Mouse (Mus musculus): ENCODE data around the gene Trim26. TPM values are rescaled to one million over a fixed set of nuclear protein-coding genes. Genes with fewer than 3 reads are reported as not detected.
A peak's percentile ranks its signal among the peaks of the same experiment; 100 is the strongest.

Trim26 gene
- total RNA-seq, 4 experiments from 2014 or later: 23.1 to 26.2 (median 24.2) TPM

DNA sequence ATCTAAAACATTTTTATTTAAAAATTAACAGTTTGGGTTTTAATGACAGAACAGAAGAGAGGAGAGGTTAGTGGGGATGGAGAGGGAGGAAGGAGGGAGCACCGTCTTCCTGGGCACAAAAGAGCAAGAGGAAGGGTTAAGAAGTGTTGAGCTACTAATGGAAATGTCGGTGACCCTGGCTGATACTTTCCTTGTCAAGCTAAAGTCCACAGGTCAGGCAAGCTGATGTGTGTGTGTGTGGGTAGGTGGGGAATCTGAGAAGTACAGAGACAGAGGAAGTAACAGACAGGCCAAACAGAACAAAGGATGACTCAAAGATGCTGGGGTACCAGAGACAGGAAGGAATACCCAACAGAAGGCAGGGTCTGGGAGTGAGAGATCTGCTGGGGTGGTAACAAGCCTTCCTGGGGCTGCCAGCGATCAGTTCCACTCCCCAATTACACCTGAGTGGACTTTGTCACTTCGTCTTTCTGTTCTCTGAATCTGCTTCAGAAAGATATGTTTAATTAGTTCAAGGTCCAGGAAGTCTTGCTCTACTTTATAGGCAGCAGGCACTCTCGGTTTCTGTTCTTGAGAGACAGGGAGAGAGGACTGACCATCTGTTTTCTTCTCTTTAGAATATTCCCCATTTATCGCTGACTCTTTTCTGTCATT, 60.7 kb downstream of the Trim26 start, which contains the start of gene Trim31:
Gene Trim31 (plus strand): TSS at position 567 of the 654 bp plus-strand sequence.
- DNase-seq (ENCODE audit: low spot score in 2 of 2): no peak

DNA sequence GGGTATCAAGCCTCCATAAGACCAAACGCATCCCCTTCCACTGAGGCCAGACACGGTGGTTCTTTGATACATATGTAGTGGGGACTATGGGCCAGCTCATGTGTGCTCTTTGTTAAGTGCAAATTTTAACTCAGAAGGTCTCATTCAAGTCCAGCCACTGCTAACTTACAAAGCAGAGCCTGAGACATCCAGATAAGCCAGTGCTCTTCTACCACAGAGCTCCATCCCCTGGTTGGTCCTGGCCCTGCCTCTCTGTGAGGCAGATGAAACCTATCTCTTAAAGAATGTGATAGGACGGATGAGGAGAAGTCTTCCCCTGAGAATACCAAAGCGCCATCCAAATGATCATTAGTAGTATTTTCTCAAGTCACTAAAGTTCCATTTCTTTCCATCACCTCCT, 62.4 kb downstream of the Trim26 start:
- no peak for DNase-seq (ENCODE audit: low spot score in 2 of 2)

- peak in 1 of 2 experiments; percentile 54 for DNase-seq (ENCODE audit: low spot score in 2 of 2)
These were observed 63.1 kb downstream of the Trim26 start for GRCm38 (mm10) chr17:36900001-36900400.

DNA sequence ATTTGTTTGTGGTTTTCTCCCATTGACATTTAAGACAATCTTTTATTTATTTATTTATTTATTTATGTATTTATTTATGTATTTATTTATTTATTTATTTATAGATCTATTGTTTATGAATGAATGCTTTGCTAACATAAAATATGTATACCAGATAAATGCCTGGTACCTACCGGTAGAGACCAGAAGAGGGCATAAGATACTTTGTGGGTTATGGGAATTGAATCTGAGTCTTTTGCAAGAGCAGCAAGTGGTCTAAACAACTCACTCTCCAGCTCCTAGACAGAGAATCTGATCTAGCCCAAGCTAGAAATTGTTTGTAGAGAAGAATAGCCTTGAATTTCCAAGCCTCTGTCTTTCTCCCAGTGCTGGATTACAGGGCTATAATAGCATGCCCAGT, 63.8 kb downstream of the Trim26 start:
- DNase-seq (ENCODE audit: low spot score in 2 of 2): no peak

- DNase-seq (ENCODE audit: low spot score in 2 of 2): no peak
These were observed 66.7 kb downstream of the Trim26 start for GRCm38 (mm10) chr17:36903651-36904050.

- DNase-seq (ENCODE audit: low spot score in 2 of 2): no peak
These were observed 71.3 kb downstream of the Trim26 start for GRCm38 (mm10) chr17:36908235-36908634.

Other genes starting within 250 kb of the Trim26 start
- gene H2-M9, start 194.5 kb upstream of the Trim26 start, total RNA-seq (2022): not detected
- gene H2-M1, start 164.9 kb upstream of the Trim26 start, total RNA-seq (2022): not detected
- not detected for gene H2-M10.5, start 64.2 kb upstream of the Trim26 start, total RNA-seq (2022)
- not detected for gene H2-M10.6, start 25.0 kb upstream of the Trim26 start, total RNA-seq (2022)
- under 1 TPM in 1 of 4 experiments, not detected in 3; 0.19 TPM for gene Trim15, start 30.1 kb downstream of the Trim26 start, total RNA-seq (2022)
- gene Trim10, start 32.4 kb downstream of the Trim26 start, total RNA-seq (2022): not detected
- under 1 TPM in 1 of 4 experiments, not detected in 3; 0.24 TPM for gene Trim40, start 53.0 kb downstream of the Trim26 start, total RNA-seq (2022)
- gene Trim31, start 61.0 kb downstream of the Trim26 start, total RNA-seq (2022): not detected
- 1 to 10 TPM; 5.6 to 8.0 (median 6.5) TPM for gene Rnf39, start 105.8 kb downstream of the Trim26 start, total RNA-seq (2022)
- 100 to 1,000 TPM; 107 to 144 (median 137) TPM for gene Ppp1r11, start 114.6 kb downstream of the Trim26 start, total RNA-seq (2022)
- gene Znrd1, start 121.4 kb downstream of the Trim26 start, total RNA-seq (2022): 10 to 100 TPM; 23.9 to 39.6 (median 33.0) TPM
- 1 to 10 TPM; 4.7 to 7.3 (median 6.6) TPM for gene Znrd1as, start 121.5 kb downstream of the Trim26 start, total RNA-seq (2022)
- gene 2410137M14Rik, start 144.1 kb downstream of the Trim26 start, total RNA-seq (2022): 1 to 10 TPM in 1 of 4 experiments, under 1 TPM in 2, not detected in 1; 0.86 to 1.3 (median 0.89) TPM
- gene H2-M5, start 152.4 kb downstream of the Trim26 start, total RNA-seq (2022): 1 to 10 TPM in 2 of 4 experiments, under 1 TPM in 2; 0.44 to 1.6 (median 0.97) TPM
- gene Zfp57, start 164.0 kb downstream of the Trim26 start, total RNA-seq (2022): 10 to 100 TPM in 1 of 4 experiments, 1 to 10 TPM in 3; 8.1 to 10.5 (median 9.0) TPM
- gene Mog, start 186.3 kb downstream of the Trim26 start, total RNA-seq (2022): 10 to 100 TPM; 52.5 to 55.9 (median 54.6) TPM
- 100 to 1,000 TPM; 662 to 748 (median 699) TPM for gene Gabbr1, start 208.8 kb downstream of the Trim26 start, total RNA-seq (2022)

Data from left cerebral cortex, adult 8-10 months (tissue).